Mouse (Mus musculus): ENCODE data around the gene Gpx5.
"Not testable (repeated sequence)": the region's sequence is repeated elsewhere in the genome, so short reads cannot be mapped to it uniquely, and the experiment has no call there.

The Gpx5 gene

GRCm38 (mm10) chr13:21264366-21264765 lies 28.2 kb downstream of the Gpx5 start:
- no peak for DNase-seq

DNA sequence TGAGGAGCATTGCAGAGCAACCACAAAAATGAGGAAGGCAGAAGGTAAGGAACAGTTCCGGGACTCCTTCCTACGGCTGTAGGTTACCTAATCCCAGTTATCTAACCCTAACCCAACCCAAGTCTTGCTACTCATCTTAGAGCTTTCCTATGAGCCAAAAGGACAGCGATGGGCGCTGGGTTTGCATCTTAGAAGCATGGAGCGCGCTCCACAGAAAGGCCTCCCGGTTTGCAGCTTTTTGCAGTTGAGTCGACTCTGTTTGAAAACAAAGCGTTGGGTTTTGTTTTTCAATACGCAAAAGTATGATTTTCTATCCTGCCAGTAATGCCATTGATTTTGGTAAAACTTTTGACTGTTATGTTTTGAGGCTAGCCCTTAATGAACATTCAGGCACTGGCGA lies 28.6 kb downstream of the Gpx5 start:
- DNase-seq = no peak

DNA sequence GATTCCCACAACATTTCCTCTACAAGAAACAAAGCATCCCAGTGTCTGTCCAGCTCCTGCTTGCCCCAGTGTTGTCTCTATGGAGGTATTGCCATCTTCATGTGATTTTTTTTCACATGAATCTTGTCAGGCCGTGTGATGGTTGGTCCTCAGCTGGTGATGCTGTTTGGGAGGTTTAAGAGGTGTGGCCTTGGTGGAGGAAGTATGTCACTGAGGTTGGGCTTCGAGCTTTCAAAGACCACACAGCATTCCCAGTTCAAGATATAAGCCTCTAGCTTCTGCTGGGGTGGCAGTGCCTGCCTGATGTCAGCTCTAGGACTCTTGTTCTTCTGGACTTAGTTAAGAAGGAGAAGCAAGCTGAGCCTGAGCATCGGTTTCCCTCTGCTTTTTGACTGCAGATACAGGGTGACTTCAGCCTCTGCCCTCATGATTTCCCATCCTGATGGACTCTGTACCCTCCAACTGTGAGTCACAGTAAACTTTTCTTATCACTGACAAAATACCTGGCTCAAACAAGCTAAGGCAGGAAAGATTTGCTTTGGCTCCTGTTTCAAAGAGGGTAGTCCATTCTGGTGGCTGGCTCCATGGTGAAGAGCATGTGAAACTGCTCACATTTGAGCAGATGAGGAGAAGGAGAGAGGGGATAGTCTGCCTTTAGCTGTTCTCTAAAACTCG lies 29.6 kb downstream of the Gpx5 start:
- no peak for DNase-seq

DNA sequence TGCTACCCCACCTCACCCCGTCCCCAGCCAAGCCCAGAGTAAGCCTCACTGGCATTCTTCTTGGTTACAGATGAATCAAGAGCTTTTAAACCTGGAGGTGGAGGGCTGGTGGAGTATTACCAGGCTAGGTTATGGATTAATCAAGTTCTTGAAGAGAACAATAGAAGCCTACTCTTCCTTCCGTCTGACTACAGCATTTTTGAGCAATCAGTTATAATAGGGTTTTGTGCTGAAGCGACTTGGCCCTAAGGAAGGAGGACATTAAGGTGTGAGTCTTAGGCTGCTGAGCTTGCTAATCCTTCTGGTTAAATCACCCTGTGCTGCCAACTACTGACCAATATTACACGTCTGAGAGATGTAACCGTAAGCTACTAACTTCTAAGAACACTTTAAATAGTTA lies 32.2 kb downstream of the Gpx5 start:
- no peak for DNase-seq

GRCm38 (mm10) chr13:21259677-21260113 lies 32.8 kb downstream of the Gpx5 start:
- DNase-seq = peak in 1 of 2 experiments; percentile 43

DNA sequence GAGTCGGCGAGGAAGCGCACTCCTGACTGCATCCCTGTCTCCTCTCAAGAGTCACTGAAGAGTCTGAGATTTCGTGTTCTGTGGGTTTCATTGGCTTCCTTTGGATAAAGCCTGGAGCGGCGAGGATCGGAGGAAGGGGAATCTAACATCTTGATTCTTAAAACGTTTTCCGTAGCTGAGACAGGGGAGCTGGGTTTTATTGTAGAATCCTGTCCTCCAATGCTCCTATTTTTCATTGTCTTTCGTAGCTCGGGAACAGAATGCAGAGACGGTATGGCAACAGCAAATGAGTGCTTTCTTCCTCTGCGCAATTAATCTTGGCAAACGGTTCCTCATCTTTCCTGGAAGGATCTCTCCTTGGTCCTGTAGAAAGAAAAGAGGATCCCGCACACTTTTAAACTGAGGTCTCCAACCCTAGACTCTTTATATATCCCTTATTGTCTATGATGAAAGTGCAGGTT lies 33.3 kb downstream of the Gpx5 start:
- no peak for DNase-seq

DNA sequence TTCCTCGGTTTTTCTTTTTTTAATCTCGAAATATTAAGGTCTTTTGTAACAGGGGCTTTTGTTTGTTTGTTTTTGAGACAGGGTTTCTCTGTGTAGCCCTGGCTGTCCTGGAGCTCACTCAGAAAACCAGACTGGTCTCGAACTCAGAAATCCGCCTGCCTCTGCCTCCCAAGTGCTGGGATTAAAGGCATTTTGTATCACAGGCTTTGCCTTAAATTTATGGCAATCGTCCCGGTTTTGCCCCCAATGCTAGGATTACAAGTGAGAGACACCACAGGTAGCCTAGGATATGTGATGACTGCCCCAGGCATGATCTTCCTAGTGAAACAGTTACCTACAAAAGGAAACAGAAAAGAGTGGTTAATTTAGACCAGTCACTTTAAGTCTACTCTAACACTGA lies 34.0 kb downstream of the Gpx5 start:
- DNase-seq = no peak

DNA sequence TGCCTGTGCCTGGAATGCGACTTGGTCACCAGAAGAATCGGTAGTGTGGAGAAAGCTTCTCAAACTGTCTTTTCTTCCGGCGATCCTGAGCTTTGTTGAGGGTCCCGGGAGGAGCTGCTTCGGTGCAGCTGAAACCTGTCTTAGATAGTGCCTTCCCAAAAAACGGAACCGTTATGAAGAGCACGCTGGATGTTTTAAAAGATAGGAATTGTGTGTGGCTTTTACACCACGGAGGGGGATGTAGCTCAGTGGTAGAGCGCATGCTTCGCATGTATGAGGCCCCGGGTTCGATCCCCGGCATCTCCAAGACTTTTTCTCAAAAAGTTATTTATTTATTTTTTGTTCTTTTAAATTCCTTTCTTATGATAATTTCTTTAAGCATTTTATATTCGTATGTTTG lies 38.5 kb downstream of the Gpx5 start:
- DNase-seq = no peak

GRCm38 (mm10) chr13:21253569-21253968 lies 39.0 kb downstream of the Gpx5 start:
- no peak for DNase-seq

DNA sequence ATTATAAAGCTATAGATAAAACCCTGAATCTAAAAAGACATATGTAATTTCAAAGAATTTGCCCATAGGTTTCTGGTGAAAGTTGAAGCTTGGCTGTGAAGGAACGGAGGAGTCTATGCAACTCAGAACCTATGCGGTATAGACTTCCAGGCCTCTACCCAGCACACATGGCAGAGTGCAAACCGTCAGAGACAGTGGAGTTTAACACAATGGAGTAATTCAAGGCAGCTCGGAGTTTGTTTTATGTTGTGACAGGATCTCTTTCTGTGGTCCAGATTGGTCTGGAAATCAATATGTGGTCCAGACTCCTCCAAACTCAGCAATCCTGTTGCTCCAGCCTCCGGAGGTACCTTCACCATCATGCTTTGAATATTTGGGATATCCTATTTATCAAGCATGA lies 39.5 kb downstream of the Gpx5 start:
- no peak for DNase-seq

DNA sequence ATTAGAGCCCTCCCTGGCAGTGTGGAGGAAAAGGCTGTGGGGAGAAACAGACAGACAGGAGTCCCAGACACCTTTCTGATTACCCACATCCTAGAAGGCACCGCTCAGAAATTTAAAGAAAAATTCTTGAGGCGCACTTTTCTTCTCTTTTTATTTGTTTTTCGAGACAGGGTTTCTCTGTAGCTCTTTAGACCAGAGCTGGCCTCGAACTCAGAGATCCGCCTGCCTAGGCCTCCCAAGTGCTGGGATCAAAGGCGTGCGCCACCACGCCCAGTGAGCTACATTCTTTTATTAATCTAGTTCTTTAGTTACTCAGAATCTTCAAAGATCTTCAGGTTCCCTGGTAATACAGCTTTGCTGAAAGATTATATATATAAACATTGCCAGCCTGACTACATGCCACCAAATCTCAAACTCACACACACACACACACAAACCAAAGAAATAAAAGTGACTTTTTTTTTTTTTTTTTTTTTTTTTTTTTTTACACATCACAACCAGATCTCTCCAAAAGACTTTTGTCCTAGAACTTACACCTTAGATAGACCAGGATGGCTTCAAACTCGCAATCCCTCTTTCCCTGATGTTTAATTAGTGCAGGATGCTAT lies 42.4 kb downstream of the Gpx5 start:
- DNase-seq = no peak

DNA sequence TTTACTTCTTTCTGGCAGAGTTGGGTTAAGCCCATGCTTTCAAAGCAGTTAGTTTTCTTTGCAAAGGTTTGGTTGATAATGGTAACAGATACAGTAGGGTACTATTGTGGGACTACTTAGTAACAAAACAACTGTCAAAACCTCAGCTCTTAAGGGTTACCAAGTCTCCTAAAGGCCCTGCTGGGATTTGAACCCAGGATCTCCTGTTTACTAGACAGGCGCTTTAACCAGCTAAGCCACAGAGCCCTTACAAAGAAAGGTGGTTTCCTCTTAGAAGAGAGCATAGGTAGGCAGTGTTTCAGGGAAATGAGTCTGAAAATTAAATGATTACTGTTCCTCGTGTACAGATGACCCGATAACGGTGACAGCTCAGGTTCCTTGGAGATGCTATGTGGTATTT lies 43.5 kb downstream of the Gpx5 start:
- no peak for DNase-seq

- no peak for DNase-seq
These were observed 46.3 kb downstream of the Gpx5 start for GRCm38 (mm10) chr13:21246276-21246675.

DNA sequence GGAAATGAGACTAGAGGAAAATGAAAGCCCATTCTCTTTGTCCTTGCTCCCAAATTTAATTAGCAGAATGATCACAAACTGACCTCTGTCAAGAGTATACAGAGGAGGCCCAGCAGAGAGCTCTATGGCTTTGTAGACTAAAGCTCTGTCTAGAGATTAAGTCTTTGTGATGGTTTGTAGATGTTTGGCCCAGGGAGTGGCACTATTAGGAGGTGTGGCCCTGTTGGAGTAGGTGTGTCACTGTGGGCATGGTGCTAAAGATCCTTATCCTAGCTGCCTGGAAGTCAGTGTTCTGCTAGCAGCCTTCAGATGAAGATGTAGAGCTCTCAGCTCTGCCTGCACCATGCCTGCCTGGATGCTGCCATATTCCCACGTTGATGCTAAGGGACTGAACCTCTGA lies 47.6 kb downstream of the Gpx5 start:
- DNase-seq = not testable (repeated sequence)

DNA sequence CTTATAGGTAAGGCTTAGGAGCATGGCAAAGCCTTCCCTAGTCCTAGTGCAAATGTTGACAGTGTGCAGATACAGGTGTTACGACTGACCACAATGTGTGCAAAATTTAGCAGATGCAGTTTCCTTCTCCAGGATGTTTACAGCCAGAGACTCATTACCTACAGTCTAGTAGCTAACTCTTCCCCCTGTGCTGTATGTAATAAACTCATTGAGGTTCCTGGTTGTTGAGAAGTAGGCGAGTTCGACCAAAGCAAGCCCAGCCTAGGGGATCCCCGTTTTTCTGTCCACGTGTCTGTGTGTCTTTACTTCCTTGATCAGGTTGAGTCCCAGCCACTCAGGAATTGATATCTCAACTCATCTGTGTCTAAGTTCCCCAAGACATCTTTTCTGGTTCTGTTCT lies 48.4 kb downstream of the Gpx5 start:
- DNase-seq = no peak

DNA sequence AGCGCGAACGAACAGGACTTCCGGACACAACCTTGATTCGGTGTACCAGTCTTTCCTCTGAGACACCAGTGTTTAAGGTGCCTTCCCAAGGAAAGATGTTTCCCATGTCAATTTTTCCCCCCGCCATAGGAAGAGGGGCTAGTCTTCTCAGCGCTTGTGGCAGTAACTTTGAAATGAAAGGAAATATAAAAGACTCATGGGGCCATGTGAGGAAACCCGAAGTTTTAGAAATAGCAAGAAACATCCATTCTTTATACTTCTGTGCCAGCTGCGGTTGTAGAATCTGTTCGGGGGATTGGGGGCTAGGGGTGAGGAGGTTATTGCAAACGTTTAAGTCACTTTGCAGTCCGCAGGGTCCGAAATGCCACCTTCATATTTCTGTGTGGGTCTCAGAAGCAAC lies 49.3 kb downstream of the Gpx5 start:
- no peak for DNase-seq

DNA sequence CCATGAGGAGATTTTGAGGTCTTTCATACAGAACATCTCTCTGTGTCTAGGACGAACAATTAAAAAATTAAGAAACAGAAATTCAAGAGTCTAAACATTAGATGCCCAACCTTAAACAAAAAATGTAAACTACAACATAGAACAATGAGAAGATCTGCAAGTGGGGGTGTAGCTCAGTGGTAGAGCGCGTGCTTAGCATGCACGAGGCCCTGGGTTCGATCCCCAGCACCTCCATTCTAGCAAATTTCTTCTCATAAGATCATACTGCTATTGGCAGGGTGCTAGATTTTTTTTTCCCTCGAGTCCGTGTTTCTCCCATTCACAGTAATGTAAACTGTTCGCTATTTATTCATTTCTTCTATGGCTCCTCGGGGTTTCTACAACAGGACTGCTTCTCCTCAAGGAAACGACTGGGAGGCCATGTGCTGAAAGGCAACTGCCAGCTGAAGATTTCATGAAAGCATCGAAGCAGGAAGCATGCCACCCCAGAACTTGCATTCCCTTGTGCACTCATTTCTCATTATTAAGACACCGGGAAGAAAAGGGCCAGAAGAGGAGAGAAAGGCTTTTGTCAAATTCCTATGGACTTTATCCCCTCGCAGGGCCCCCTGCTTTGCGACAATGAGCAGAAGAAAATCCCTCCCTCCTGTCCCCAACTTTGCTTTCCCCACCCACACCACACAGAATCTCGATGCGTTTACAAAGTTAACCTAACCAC lies 50.0 kb downstream of the Gpx5 start:
- peak in 1 of 2 experiments; percentile 15 for DNase-seq

DNA sequence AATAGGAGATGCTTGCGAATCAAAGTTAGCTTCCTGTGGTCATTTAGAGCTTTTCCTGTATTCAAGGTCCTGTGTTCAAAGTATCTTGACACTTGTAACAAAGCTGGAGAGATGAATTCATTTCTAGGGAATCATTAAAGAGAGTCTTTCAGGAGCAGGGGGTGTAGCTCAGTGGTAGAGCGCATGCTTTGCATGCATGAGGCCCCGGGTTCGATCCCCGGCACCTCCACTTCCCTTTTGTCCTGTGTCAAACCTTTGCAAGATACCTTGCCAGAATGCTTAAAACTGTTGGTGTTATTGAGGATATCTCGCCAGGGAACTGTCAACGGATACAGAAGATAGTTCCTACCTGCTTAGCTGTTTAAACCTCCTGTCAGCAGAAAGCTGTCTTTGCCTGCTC lies 51.7 kb downstream of the Gpx5 start:
- DNase-seq = no peak

DNA sequence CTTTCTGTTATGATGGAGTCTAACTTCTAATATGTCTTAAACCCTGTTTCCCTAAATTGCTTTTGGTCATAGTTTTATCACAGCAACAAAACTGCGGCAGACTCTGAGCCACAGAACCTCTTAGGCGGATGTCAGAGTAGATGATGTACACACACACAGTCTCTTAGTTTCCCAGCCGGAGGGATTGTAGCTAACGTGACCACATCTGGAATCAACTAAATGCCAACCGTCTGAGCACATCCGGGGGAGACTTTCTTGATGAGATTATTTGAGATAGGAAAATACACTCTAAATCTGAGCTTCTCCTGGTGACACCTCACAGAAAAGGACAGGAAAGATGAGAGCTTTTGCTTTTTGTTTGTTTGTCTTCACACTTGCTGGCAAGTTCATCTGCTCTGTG lies 55.4 kb downstream of the Gpx5 start:
- DNase-seq = no peak

DNA sequence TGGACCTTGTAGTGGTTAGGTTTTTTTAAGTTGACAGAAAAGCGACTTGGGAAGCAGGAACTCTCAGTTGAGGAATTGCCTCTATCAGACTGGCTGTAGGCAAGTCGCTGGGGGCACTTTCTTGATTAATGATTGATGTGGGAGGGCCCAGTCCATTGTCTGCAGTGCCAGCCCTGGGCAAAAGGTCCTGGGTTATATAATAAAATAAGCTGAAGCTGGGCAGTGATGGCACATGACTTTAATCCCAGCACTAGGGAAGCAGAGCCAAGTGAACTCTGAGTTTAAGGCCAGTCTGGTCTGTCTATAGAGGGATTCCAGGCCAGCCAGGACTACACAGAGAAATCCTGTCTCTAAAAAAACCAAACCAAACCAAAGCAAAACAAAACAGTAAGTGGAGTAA lies 55.8 kb downstream of the Gpx5 start:
- peak; percentile 72 to 84 for DNase-seq

Data from kidney, postnatal 36 days (tissue).